Mouse (Mus musculus): ENCODE measurements around the gene Rplp2. TPM values are rescaled to one million over a fixed set of nuclear protein-coding genes. Genes with fewer than 3 reads are reported as not detected.
"Not testable (repeated sequence)": the region's sequence is repeated elsewhere in the genome, so short reads cannot be mapped to it uniquely, and the experiment has no call there.

Rplp2 gene
- 1,000 to 10,000 TPM; 2,718 to 3,399 TPM for polyA plus RNA-seq (2017; shearing (Covaris generic))

GRCm38 (mm10) chr7:141447110-141447991 lies at the start of gene Rplp2:
Gene Rplp2 (plus strand): TSS chr7:141447370.
- ATAC-seq, result peak; percentile 89

- ATAC-seq, result peak; percentile 62
Observed at GRCm38 (mm10) chr7:141403305-141403704, 43.9 kb upstream of the Rplp2 start.

- no peak for ATAC-seq
Observed at GRCm38 (mm10) chr7:141405466-141405865, 41.7 kb upstream of the Rplp2 start.

GRCm38 (mm10) chr7:141407670-141408069 lies 39.5 kb upstream of the Rplp2 start:
- ATAC-seq, result not testable (repeated sequence)

- peak; percentile 86 for ATAC-seq
Observed at GRCm38 (mm10) chr7:141408833-141409232, 38.3 kb upstream of the Rplp2 start.

- ATAC-seq, result no peak
Observed at GRCm38 (mm10) chr7:141410631-141411030, 36.5 kb upstream of the Rplp2 start.

- ATAC-seq, result no peak
Observed at GRCm38 (mm10) chr7:141411667-141412066, 35.5 kb upstream of the Rplp2 start.

GRCm38 (mm10) chr7:141413331-141413730 lies 33.8 kb upstream of the Rplp2 start:
- ATAC-seq, result no peak

- ATAC-seq, result peak; percentile 90
Observed at GRCm38 (mm10) chr7:141413809-141414584, 33.2 kb upstream of the Rplp2 start, which contains the start of gene Gatd1. Gene Gatd1 (minus strand): TSS chr7:141414136.

- ATAC-seq, result no peak
Observed at GRCm38 (mm10) chr7:141416144-141416841, 30.9 kb upstream of the Rplp2 start.

- no peak for ATAC-seq
Observed at GRCm38 (mm10) chr7:141417731-141418681, 29.2 kb upstream of the Rplp2 start.

GRCm38 (mm10) chr7:141418970-141419369 lies 28.2 kb upstream of the Rplp2 start:
- no peak for ATAC-seq

- no peak for ATAC-seq
Observed at GRCm38 (mm10) chr7:141420030-141420702, 27.0 kb upstream of the Rplp2 start.

- ATAC-seq, result no peak
Observed at GRCm38 (mm10) chr7:141423811-141424210, 23.4 kb upstream of the Rplp2 start.

GRCm38 (mm10) chr7:141426948-141427730 lies 20.0 kb upstream of the Rplp2 start:
- ATAC-seq, result no peak

GRCm38 (mm10) chr7:141428701-141429100 lies 18.5 kb upstream of the Rplp2 start:
- ATAC-seq, result no peak

GRCm38 (mm10) chr7:141429310-141429709 lies 17.9 kb upstream of the Rplp2 start, which contains the start of gene Cend1:
Gene Cend1 (minus strand): TSS chr7:141429491.
- no peak for ATAC-seq

GRCm38 (mm10) chr7:141429840-141430584 lies 17.2 kb upstream of the Rplp2 start:
- ATAC-seq, result no peak

GRCm38 (mm10) chr7:141430585-141431240 lies 16.5 kb upstream of the Rplp2 start:
- ATAC-seq, result no peak

Data from CD4-positive, CD25-positive, alpha-beta regulatory T cell, adult 4 months (primary cell).